Mouse (Mus musculus) olfactory bulb, adult 2 months (tissue): ENCODE measurements around the gene Sh3gl2.

Source experiments
- CTCF ChIP-seq: fragments of 200-500 bp; IDR thresholded peaks from 2 replicates; pipeline ENCODE4 v1.5.1; 2012; ENCODE audit warnings: low read depth, mild to moderate bottlenecking, low read length, moderate library complexity; ENCODE audit not compliant: insufficient read depth
- POLR2A ChIP-seq: fragments of 200-500 bp; IDR thresholded peaks from 2 replicates; pipeline ENCODE4 v1.6.1; 2012; ENCODE audit warnings: mild to moderate bottlenecking, low read depth, low read length, moderate library complexity; ENCODE audit not compliant: insufficient read depth

- TF ChIP-seq CTCF, result no peak
- no peak for TF ChIP-seq POLR2A
Measured at GRCm38 (mm10) chr4:85226731-85227130, 21.8 kb downstream of the Sh3gl2 start.
